Mouse (Mus musculus): ENCODE data around the gene Gbp5. TPM values are rescaled to one million over a fixed set of nuclear protein-coding genes. Genes with fewer than 3 reads are reported as not detected.
A peak's percentile ranks its signal among the peaks of the same experiment; 100 is the strongest.

The Gbp5 gene
- total and polyA plus RNA-seq, 3 experiments: 0.03 TPM; not detected in 2

GRCm38 (mm10) chr3:142560296-142560948 is 66.6 kb downstream of the Gbp5 start (continued):
- TF ChIP-seq MEF2A (IDR thresholded peaks at IDR 0.05; ENCODE audit: extremely low read depth, insufficient replicate concordance, low read depth, low read length, poor library complexity, severe bottlenecking) (no peak), NRF1 (IDR thresholded peaks at IDR 0.05; ENCODE audit: insufficient read depth, low read depth, low read length, poor library complexity, severe bottlenecking) (no peak), SMC3 (IDR thresholded peaks at IDR 0.05; ENCODE audit: low read depth, low read length) (peak; percentile 84), CTCF (IDR thresholded peaks at IDR 0.05 in 2 of 3, conservative IDR thresholded peaks at IDR 0.05 in 1 of 3; ENCODE audit: control insufficient read depth in 1 of 3, insufficient read depth in 1 of 3, low read depth in 2 of 3, low read length in 3 of 3, poor library complexity in 1 of 3, severe bottlenecking in 1 of 3) (peak; percentile 91 to 95 (median 95)), KAT2A (conservative IDR thresholded peaks at IDR 0.05; ENCODE audit: low read depth, low read length) (no peak), MYC (IDR thresholded peaks at IDR 0.05; ENCODE audit: low read depth, low read length) (no peak), MAZ (IDR thresholded peaks at IDR 0.05; ENCODE audit: low read depth, low read length) (no peak), ZNF384 (IDR thresholded peaks at IDR 0.05; ENCODE audit: low read depth, low read length) (peak; percentile 79), UBTF (IDR thresholded peaks at IDR 0.05; ENCODE audit: borderline replicate concordance, insufficient read depth, low read depth, low read length) (no peak), MXI1 (IDR thresholded peaks at IDR 0.05; ENCODE audit: low read depth, low read length) (peak; percentile 42; the same call in 1 of the 2 replicates), POLR2AphosphoS5 (IDR thresholded peaks at IDR 0.05; ENCODE audit: borderline replicate concordance, low read depth, low read length) (no peak), ELF1 (IDR thresholded peaks at IDR 0.05; ENCODE audit: low read depth, low read length) (no peak), TBP (IDR thresholded peaks at IDR 0.05; ENCODE audit: low read depth, low read length) (no peak), BHLHE40 (IDR thresholded peaks at IDR 0.05; ENCODE audit: borderline replicate concordance, low read depth, low read length) (no peak)

- DNase-seq (ENCODE audit: low read depth, low spot score): no peak
- Histone ChIP-seq H3K4me3 (ENCODE audit: control insufficient read depth in 1 of 2, insufficient read depth in 1 of 2, low read depth in 2 of 2, low read length in 2 of 2) (no peak overlapping the region; a peak in 1 of 4 replicates), H3K27me3 (ENCODE audit: control insufficient read depth in 1 of 2, insufficient read depth in 2 of 2, low read length in 2 of 2) (no peaks in the 10 kb centered on the region; a peak in 1 of 4 replicates), H3K9me3 (replicated peaks; ENCODE audit: insufficient read depth, low read length) (no peaks in the 10 kb centered on the region), H3K27ac (ENCODE audit: control insufficient read depth, low read depth, low read length) (no peak overlapping the region), H3K9ac (ENCODE audit: control insufficient read depth, low read depth, low read length, poor library complexity, severe bottlenecking) (no peak overlapping the region), H3K79me2 (ENCODE audit: control insufficient read depth, insufficient read depth, low read length, poor library complexity) (no peaks in the 10 kb centered on the region), H3K36me3 (ENCODE audit: control insufficient read depth in 1 of 2, insufficient read depth in 2 of 2, low read length in 2 of 2) (no peaks in the 10 kb centered on the region), H3K4me1 (ENCODE audit: control insufficient read depth in 1 of 2, insufficient read depth in 2 of 2, low read length in 2 of 2) (peaks cover 2% of the 10 kb centered on the region in 2 experiments; a peak in 1 of 4 replicates)
- TF ChIP-seq USF2 (IDR thresholded peaks at IDR 0.05; ENCODE audit: borderline replicate concordance in 1 of 2, insufficient read depth in 1 of 2, low read depth in 1 of 2, low read length in 2 of 2) (no peak), ELF1 (IDR thresholded peaks at IDR 0.05; ENCODE audit: low read depth, low read length) (no peak), RCOR1 (IDR thresholded peaks at IDR 0.05; ENCODE audit: low read depth, low read length) (no peak), KAT2A (conservative IDR thresholded peaks at IDR 0.05; ENCODE audit: low read depth, low read length) (no peak), GABPA (IDR thresholded peaks at IDR 0.05; ENCODE audit: low read depth, low read length) (no peak), POLR2AphosphoS2 (IDR thresholded peaks at IDR 0.05; ENCODE audit: low read length) (no peak), USF1 (IDR thresholded peaks at IDR 0.05; ENCODE audit: low read depth, low read length) (no peak), POLR2AphosphoS5 (IDR thresholded peaks at IDR 0.05; ENCODE audit: borderline replicate concordance, low read depth, low read length) (no peak), POLR2A (IDR thresholded peaks at IDR 0.05; ENCODE audit: control insufficient read depth in 1 of 2, insufficient read depth in 1 of 2, low read depth in 1 of 2, low read length in 2 of 2, poor library complexity in 1 of 2) (no peak), TBP (IDR thresholded peaks at IDR 0.05; ENCODE audit: low read depth, low read length) (no peak), CHD1 (IDR thresholded peaks at IDR 0.05; ENCODE audit: low read depth, low read length) (no peak), HCFC1 (IDR thresholded peaks at IDR 0.05; ENCODE audit: low read depth, low read length) (no peak), MYC (IDR thresholded peaks at IDR 0.05; ENCODE audit: low read depth, low read length) (no peak), ZMIZ1 (IDR thresholded peaks at IDR 0.05; ENCODE audit: low read depth, low read length) (no peak), MAFK (IDR thresholded peaks at IDR 0.05; ENCODE audit: borderline replicate concordance, low read depth, low read length) (no peak), ETS1 (IDR thresholded peaks at IDR 0.05; ENCODE audit: low read depth, low read length) (no peak), CTCF (IDR thresholded peaks at IDR 0.05 in 2 of 3, conservative IDR thresholded peaks at IDR 0.05 in 1 of 3; ENCODE audit: control insufficient read depth in 1 of 3, insufficient read depth in 1 of 3, low read depth in 2 of 3, low read length in 3 of 3, poor library complexity in 1 of 3, severe bottlenecking in 1 of 3) (no peak), MAX (IDR thresholded peaks at IDR 0.05; ENCODE audit: low read length) (no peak), MEF2A (IDR thresholded peaks at IDR 0.05; ENCODE audit: extremely low read depth, insufficient replicate concordance, low read depth, low read length, poor library complexity, severe bottlenecking) (no peak)
These were observed 67.4 kb downstream of the Gbp5 start for GRCm38 (mm10) chr3:142561045-142561646.
